Mouse (Mus musculus) heart, adult 8-10 months (tissue): ENCODE measurements around the gene Stard3. TPM values are rescaled to one million over a fixed set of nuclear protein-coding genes. Genes with fewer than 3 reads are reported as not detected.
A peak's percentile ranks its signal among the peaks of the same experiment; 100 is the strongest.

Source experiments
- DNase-seq: peaks from one replicate; pipeline ENCODE4 v3.0.0; 2022; ENCODE audit warnings: low spot score
- total RNA-seq, 4 experiments: library from RNA; stranded (reverse); gene quantifications; 2 replicates each; pipeline ENCODE4 v1.2.4; 2022

Gene Stard3
- 10 to 100 TPM; 17.2 to 28.8 (median 23.7) TPM for total RNA-seq

GRCm38 (mm10) chr11:98358161-98359083 lies at the start of gene Stard3:
Gene Stard3, plus strand, starts transcription at chr11:98358368.
- DNase-seq: peak; percentile 89

DNA sequence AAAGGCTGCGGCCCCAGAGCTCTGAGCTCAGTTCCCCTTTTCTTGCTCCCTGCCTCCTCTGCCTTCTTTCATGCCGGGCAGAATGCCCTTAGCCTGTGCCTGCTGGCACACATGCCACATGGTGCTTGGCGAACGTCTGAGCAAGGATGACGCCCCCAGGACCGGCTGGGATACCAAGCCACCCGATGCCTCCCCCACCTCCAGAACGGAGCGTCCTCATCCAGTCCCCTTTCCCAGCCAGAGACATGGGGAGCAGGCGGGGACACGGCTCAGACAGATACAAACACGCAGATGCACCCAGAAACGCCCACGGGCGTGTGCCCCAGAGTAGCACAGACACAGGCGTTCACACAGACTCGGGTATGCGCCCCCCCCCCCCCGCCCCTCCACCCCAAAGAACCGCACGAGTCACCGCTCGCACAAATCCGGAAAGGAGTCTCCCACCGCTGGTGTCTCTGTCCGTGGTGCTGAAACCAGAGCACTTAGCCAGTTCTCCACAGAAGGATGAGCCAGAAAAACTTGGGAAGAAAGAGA lies 44.3 kb upstream of the Stard3 start:
- DNase-seq: peak; percentile 31

- no peak for DNase-seq
Observed at GRCm38 (mm10) chr11:98317479-98317878, 40.7 kb upstream of the Stard3 start.

GRCm38 (mm10) chr11:98318421-98319116 lies 39.6 kb upstream of the Stard3 start:
- DNase-seq: no peak

GRCm38 (mm10) chr11:98319120-98319519 lies 39.0 kb upstream of the Stard3 start:
- no peak for DNase-seq

GRCm38 (mm10) chr11:98319544-98319943 lies 38.6 kb upstream of the Stard3 start:
- no peak for DNase-seq

DNA sequence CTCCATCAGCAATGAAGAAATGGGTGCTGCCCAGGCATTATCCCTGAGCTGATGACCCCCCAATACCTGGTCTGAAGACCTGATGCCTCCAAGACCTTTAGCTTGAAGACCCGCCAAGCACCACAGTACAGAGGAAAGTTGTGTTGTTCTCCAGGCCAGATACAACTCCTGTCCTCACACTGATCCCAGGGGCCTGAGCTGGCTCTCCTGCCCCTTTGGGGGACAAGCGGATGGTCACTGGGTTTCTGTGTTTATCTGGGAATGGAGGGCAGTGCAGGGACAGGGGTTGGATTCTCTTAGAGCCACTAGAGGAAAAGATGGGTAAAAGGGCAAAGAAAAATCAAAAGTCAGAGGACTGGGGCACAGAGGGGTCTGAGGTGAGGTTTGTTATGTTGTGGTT lies 38.2 kb upstream of the Stard3 start:
- no peak for DNase-seq

GRCm38 (mm10) chr11:98320381-98320780 lies 37.8 kb upstream of the Stard3 start:
- no peak for DNase-seq

GRCm38 (mm10) chr11:98320806-98321676 lies 37.1 kb upstream of the Stard3 start:
- DNase-seq: no peak

DNA sequence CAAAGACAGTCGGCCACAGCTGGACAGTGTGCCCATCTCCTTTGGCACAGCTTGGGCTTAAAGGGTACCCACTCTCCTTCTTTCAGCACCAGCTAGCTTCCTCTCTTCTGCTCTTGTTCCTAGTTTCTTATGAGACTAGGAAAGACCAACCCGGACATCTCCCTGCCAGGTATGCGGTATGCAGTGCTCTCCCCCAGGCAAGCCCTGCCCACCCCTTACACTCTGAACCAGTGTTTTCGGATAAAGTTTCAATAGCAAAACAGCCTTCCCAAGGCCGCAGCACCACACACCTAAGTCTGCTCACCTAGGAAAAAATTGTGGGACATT lies 36.5 kb upstream of the Stard3 start:
- no peak for DNase-seq

- DNase-seq: no peak
Observed at GRCm38 (mm10) chr11:98322159-98322558, 36.0 kb upstream of the Stard3 start.

DNA sequence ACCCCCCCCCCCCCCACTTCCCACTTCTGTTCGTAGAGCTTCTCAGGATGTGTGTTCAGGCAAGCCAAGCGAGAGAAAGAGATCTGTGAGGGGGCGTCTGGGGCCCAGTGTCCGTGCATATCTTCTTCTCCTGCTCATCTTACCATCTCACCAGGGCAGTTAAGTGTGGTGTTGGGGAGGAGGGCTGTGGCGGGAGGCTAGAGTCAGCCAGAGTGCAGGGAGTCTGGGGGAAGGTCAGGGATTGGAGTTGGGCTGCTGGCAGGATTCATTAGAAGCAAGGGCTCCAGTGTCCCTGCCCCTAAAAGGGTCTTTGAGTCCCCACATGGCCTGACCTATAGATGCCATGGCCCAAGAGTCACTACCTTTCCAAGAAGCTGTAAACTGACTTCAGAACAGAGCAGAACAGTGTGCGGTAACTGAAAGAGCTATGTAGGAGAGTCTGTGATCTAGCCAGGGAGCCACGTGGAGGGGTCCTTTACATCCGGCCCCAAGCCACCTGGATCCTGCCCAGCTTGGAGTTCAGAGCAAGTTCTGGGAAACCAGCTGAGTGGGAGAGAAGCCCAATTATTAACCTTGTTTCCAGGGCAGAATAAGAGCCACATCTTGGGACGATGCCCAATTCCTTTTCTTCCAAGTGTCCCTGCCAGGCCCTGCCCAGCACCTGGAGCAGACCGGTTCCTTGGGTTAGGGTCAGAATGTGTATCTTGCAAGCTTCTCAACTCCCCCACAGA lies 34.9 kb upstream of the Stard3 start:
- DNase-seq: no peak

DNA sequence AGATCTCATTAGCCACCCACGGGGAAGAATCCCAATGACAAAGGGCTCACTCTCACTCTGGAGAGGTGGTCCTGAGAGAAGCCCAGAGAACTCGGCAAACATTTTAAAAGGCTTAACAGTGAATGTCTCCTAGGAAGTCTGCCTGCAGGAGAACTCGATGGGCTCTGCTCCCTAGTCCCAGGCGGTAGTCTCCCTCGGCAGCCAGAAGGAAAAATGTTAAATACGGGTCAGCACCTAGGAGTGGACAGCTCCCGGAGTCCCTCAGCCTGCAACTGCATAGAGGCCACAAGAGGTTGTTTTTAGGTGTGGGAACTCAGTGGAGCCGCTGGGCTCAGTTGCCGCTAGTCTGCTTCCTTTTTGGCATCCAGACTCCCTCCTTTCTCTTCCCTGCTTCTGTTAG lies 34.2 kb upstream of the Stard3 start:
- DNase-seq: no peak

DNA sequence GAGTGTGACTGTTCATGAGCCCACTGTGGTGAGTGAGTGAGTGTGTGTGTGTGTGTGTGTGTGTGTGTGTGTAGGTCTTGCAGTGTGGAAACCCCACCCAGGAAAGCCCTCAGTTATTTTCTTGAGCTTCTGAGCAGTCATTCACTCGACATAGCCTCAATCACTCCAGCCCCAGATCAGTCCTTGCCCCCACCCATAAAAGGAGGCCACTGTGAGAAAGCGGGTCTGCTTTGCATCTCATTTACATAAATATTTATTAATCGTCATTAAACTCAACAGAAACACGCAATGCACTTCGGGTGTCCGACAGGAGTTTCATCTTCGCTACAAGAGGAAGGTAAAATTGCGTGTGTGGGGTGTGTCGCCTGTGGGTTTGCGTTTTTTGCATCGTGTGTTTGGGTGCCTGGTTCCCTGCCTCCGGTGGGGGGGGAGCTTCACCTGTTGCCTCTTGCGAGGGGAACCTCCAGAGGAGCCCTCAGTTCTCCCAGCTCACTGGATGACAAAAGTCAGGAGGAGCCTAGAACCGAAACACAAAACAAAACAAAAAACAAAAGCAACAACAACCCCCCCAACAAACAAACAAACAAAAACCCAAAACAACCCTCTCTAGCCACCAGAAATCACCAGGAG lies 32.9 kb upstream of the Stard3 start:
- no peak for DNase-seq

GRCm38 (mm10) chr11:98325821-98326218 lies 32.3 kb upstream of the Stard3 start:
- DNase-seq: no peak

GRCm38 (mm10) chr11:98326741-98327135 lies 31.4 kb upstream of the Stard3 start:
- no peak for DNase-seq

DNA sequence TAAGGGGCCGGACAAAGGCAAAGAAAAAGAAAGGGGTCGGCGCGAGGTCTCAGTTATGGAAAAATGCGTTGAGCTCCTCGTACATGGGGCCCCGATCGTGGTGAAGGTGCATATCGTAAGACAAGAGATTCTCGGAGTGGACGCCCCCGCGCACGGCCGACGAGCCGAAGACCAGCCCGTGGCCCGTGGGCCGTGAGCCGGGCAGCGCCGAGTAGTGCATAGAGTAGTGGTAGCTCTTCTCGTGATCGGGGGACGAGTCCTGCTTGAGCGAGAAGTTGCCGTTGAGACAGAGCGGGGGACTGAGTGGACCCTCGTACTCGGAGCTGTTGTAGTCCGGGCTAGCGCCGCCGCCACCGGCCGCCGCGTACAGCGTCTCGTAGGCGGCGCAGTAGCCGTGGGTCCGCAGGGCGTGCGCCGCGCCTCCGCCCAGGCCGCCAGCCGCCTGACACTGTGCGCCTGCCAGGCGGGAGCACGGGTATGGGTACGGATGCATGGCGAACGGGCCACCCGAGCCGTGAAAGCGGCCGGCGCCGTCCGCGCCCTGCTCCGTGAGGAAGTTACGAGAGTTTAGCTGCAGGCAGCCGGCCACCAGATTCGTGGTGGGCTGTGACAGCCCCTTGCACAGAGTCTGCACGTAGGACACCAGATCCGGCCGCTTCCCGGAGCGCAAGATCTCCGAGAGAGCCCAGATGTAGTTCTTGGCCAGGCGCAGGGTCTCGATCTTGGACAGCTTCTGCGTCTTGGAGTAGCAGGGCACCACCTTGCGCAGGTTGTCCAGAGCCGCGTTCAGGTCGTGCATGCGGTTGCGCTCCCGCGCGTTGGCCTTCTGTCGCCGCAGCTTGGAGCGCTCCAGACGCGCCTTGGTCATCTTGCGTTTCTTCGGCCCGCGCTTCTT lies 30.8 kb upstream of the Stard3 start:
- DNase-seq: no peak

DNA sequence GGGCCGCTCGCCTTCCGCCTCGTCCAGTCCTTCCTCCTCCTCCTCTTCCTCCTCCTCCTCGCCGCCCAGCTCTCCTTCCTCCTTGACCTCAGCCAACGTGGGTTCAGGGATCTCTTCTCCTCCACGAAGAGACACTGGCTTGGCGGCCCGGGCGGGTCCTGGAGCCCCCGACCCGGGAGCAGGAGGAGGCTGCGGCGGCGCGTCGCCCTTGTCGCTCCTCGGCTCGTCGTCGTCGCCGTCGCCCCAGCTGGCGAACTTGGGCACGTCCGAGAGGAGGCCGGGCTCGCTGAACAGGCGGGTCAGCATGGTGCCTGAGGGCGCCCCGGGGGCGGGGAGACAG lies 30.2 kb upstream of the Stard3 start:
- no peak for DNase-seq

- no peak for DNase-seq
Observed at GRCm38 (mm10) chr11:98328371-98329069, 29.6 kb upstream of the Stard3 start.
